Mouse (Mus musculus): ENCODE data around the gene Ccs. TPM values are rescaled to one million over a fixed set of nuclear protein-coding genes. Genes with fewer than 3 reads are reported as not detected.

Gene Ccs
- polyA plus RNA-seq, 1 experiment from 2014 or later = 33.4 TPM

- Histone ChIP-seq H3K4me1 (replicated peaks) (peaks cover 13% of the 10 kb centered on the region), H3K36me3 (no peaks in the 10 kb centered on the region), H3K9me3 (replicated peaks) (no peaks in the 10 kb centered on the region), H3K27ac (no peak overlapping the region), H3K4me2 (peak overlapping the region; percentile 94), H3K4me3 (peak overlapping the region; percentile 72), H3K9ac (no peak overlapping the region), H3K27me3 (peaks cover 18% of the 10 kb centered on the region; the same call in 1 of the 2 replicates)
- no peak for ATAC-seq (replicated peaks; ENCODE audit: insufficient number of reproducible peaks, insufficient read depth, low FRiP score, low read depth)
- WGBS = 79% methylated on average over 4 of the region's 4 CpGs
Observed at GRCm38 (mm10) chr19:4855951-4856350, 16.8 kb upstream of the Ccs start.

GRCm38 (mm10) chr19:4855470-4855820 is 16.3 kb upstream of the Ccs start:
- H3K4me2 ChIP-seq = peak overlapping the region; percentile 94
- no peaks in the 10 kb centered on the region for H3K36me3 ChIP-seq
- ATAC-seq (replicated peaks; ENCODE audit: insufficient number of reproducible peaks, insufficient read depth, low FRiP score, low read depth) = no peak; the same call in 1 of the 2 replicates
- peak overlapping the region; percentile 72 for H3K4me3 ChIP-seq
- H3K9me3 ChIP-seq (replicated peaks) = no peaks in the 10 kb centered on the region
- peaks cover 18% of the 10 kb centered on the region; the same call in 1 of the 2 replicates for H3K27me3 ChIP-seq
- peak overlapping the region; percentile 68 for H3K27ac ChIP-seq
- peak overlapping the region; percentile 72 for H3K9ac ChIP-seq
- WGBS = 3% methylated on average over 14 of the region's 14 CpGs
- peaks cover 13% of the 10 kb centered on the region for H3K4me1 ChIP-seq (replicated peaks)

GRCm38 (mm10) chr19:4854552-4855469 is 15.7 kb upstream of the Ccs start, which contains the start of gene Ctsf:
Ctsf (plus strand) TSS chr19:4855130.
- 4% methylated on average over 45 of the region's 45 CpGs for WGBS
- H3K4me2 ChIP-seq = peak within 1 kb of the TSS; percentile 94
- H3K4me1 ChIP-seq (replicated peaks) = peaks cover 13% of the 10 kb centered on the region
- peak within 1 kb of the TSS; percentile 68 for H3K27ac ChIP-seq
- H3K4me3 ChIP-seq = peak within 1 kb of the TSS; percentile 72
- peak within 1 kb of the TSS; percentile 72 for H3K9ac ChIP-seq
- peaks cover 19% of the 10 kb centered on the region for H3K27me3 ChIP-seq
- peak; percentile 83 for ATAC-seq (replicated peaks; ENCODE audit: insufficient number of reproducible peaks, insufficient read depth, low FRiP score, low read depth)
- no peaks in the 10 kb centered on the region for H3K9me3 ChIP-seq (replicated peaks)
- no peaks in the 10 kb centered on the region for H3K36me3 ChIP-seq

GRCm38 (mm10) chr19:4850281-4850680 is 11.1 kb upstream of the Ccs start:
- 38% methylated on average over 5 of the region's 5 CpGs for WGBS
- no peak for ATAC-seq (replicated peaks; ENCODE audit: insufficient number of reproducible peaks, insufficient read depth, low FRiP score, low read depth)

GRCm38 (mm10) chr19:4849800-4850199 is 10.7 kb upstream of the Ccs start:
- no peaks in the 10 kb centered on the region for H3K36me3 ChIP-seq
- H3K27ac ChIP-seq = no peak overlapping the region
- H3K9ac ChIP-seq = no peak overlapping the region
- H3K9me3 ChIP-seq (replicated peaks) = no peaks in the 10 kb centered on the region
- ATAC-seq (replicated peaks; ENCODE audit: insufficient number of reproducible peaks, insufficient read depth, low FRiP score, low read depth) = no peak
- WGBS = 50% methylated on average over 4 of the region's 4 CpGs
- peaks cover 23% of the 10 kb centered on the region for H3K27me3 ChIP-seq
- no peak overlapping the region for H3K4me3 ChIP-seq
- peaks cover 4% of the 10 kb centered on the region; the same call in 1 of the 2 replicates for H3K4me1 ChIP-seq (replicated peaks)
- H3K4me2 ChIP-seq = no peak overlapping the region

More at GRCm38 (mm10) chr19:4850281-4850680, 11.1 kb upstream of the Ccs start:
- no peak overlapping the region for H3K4me2 ChIP-seq
- no peak overlapping the region for H3K4me3 ChIP-seq
- no peaks in the 10 kb centered on the region for H3K9me3 ChIP-seq (replicated peaks)
- H3K36me3 ChIP-seq = no peaks in the 10 kb centered on the region
- H3K27ac ChIP-seq = no peak overlapping the region
- no peak overlapping the region for H3K9ac ChIP-seq
- H3K27me3 ChIP-seq = peaks cover 23% of the 10 kb centered on the region
- H3K4me1 ChIP-seq (replicated peaks) = peaks cover 6% of the 10 kb centered on the region

- Histone ChIP-seq H3K4me2 (no peak overlapping the region), H3K4me3 (no peak overlapping the region), H3K27ac (no peak overlapping the region), H3K9ac (no peak overlapping the region), H3K36me3 (no peaks in the 10 kb centered on the region), H3K27me3 (peaks cover 14% of the 10 kb centered on the region), H3K9me3 (replicated peaks) (no peaks in the 10 kb centered on the region), H3K4me1 (replicated peaks) (no peaks in the 10 kb centered on the region)
- 24% methylated on average over 7 of the region's 7 CpGs for WGBS
- no peak for ATAC-seq (replicated peaks; ENCODE audit: insufficient number of reproducible peaks, insufficient read depth, low FRiP score, low read depth)
Observed at GRCm38 (mm10) chr19:4847490-4847889, 8.4 kb upstream of the Ccs start.

- Histone ChIP-seq H3K36me3 (no peaks in the 10 kb centered on the region), H3K4me2 (no peak overlapping the region), H3K9ac (no peak overlapping the region), H3K4me3 (no peak overlapping the region), H3K27me3 (peaks cover 30% of the 10 kb centered on the region), H3K27ac (no peak overlapping the region), H3K9me3 (replicated peaks) (no peaks in the 10 kb centered on the region), H3K4me1 (replicated peaks) (no peaks in the 10 kb centered on the region)
- no peak for ATAC-seq (replicated peaks; ENCODE audit: insufficient number of reproducible peaks, insufficient read depth, low FRiP score, low read depth)
- WGBS = 54% methylated on average over 2 of the region's 2 CpGs
Observed at GRCm38 (mm10) chr19:4845846-4846245, 6.7 kb upstream of the Ccs start.

- H3K27me3 ChIP-seq = peaks cover 32% of the 10 kb centered on the region
- no peak for ATAC-seq (replicated peaks; ENCODE audit: insufficient number of reproducible peaks, insufficient read depth, low FRiP score, low read depth)
- no peak overlapping the region for H3K4me2 ChIP-seq
- H3K9ac ChIP-seq = no peak overlapping the region
- no peaks in the 10 kb centered on the region for H3K36me3 ChIP-seq
- no peak overlapping the region for H3K27ac ChIP-seq
- WGBS = 50% methylated on average over 2 of the region's 2 CpGs
- no peaks in the 10 kb centered on the region for H3K9me3 ChIP-seq (replicated peaks)
- H3K4me3 ChIP-seq = no peak overlapping the region
- peaks cover 13% of the 10 kb centered on the region for H3K4me1 ChIP-seq (replicated peaks)
Observed at GRCm38 (mm10) chr19:4842611-4843010, 3.5 kb upstream of the Ccs start.

- no peak overlapping the region for H3K4me2 ChIP-seq
- H3K36me3 ChIP-seq = no peaks in the 10 kb centered on the region
- 74% methylated on average over 9 of the region's 9 CpGs for WGBS
- no peak overlapping the region for H3K27ac ChIP-seq
- H3K4me1 ChIP-seq (replicated peaks) = peaks cover 13% of the 10 kb centered on the region
- ATAC-seq (replicated peaks; ENCODE audit: insufficient number of reproducible peaks, insufficient read depth, low FRiP score, low read depth) = no peak
- H3K4me3 ChIP-seq = no peak overlapping the region
- H3K9me3 ChIP-seq (replicated peaks) = no peaks in the 10 kb centered on the region
- no peak overlapping the region for H3K9ac ChIP-seq
- H3K27me3 ChIP-seq = peaks cover 29% of the 10 kb centered on the region
Observed at GRCm38 (mm10) chr19:4840848-4841247, 1.7 kb upstream of the Ccs start.

- ATAC-seq (replicated peaks; ENCODE audit: insufficient number of reproducible peaks, insufficient read depth, low FRiP score, low read depth) = no peak
Observed at GRCm38 (mm10) chr19:4838526-4839140, 499 bp downstream of the Ccs start.

GRCm38 (mm10) chr19:4837049-4837448 is 2.1 kb downstream of the Ccs start:
- Histone ChIP-seq H3K9me3 (replicated peaks) (no peaks in the 10 kb centered on the region), H3K4me1 (replicated peaks) (peaks cover 13% of the 10 kb centered on the region), H3K4me2 (no peak overlapping the region), H3K4me3 (no peak overlapping the region), H3K9ac (no peak overlapping the region), H3K27ac (no peak overlapping the region), H3K27me3 (peaks cover 23% of the 10 kb centered on the region), H3K36me3 (peaks cover 9% of the 10 kb centered on the region)
- ATAC-seq (replicated peaks; ENCODE audit: insufficient number of reproducible peaks, insufficient read depth, low FRiP score, low read depth) = no peak
- 89% methylated on average over 6 of the region's 6 CpGs for WGBS

More at GRCm38 (mm10) chr19:4838526-4839140, 499 bp downstream of the Ccs start:
- Histone ChIP-seq H3K9ac (peak overlapping the region; percentile 83), H3K4me3 (peak overlapping the region; percentile 64), H3K4me2 (peak overlapping the region; percentile 95), H3K27ac (no peak overlapping the region), H3K36me3 (no peaks in the 10 kb centered on the region), H3K27me3 (peaks cover 29% of the 10 kb centered on the region), H3K4me1 (replicated peaks) (peaks cover 13% of the 10 kb centered on the region), H3K9me3 (replicated peaks) (no peaks in the 10 kb centered on the region)
- 25% methylated on average over 10 of the region's 10 CpGs for WGBS
